Mouse (Mus musculus) stomach, embryonic 16.5 days (tissue): ENCODE measurements around the gene Svop. TPM values are rescaled to one million over a fixed set of nuclear protein-coding genes. Genes with fewer than 3 reads are reported as not detected.

ENCODE experiments used
- ATAC-seq: fragments of 200-750 bp; cut with Nextera tagmentation; 2 replicates; pipeline ENCODE4 v1.8.0; 2017; ENCODE audit warnings: moderate number of reproducible peaks, moderate TSS enrichment; ENCODE audit not compliant: insufficient read depth, low FRiP score
- H3K27ac ChIP-seq: fragments of 300-500 bp; sonication (generic); 2 replicates; pipeline ENCODE4 v1.5.1; 2014; ENCODE audit warnings: low read length
- H3K27me3 ChIP-seq: fragments of 300-500 bp; sonication (generic); 2 replicates; pipeline ENCODE4 v1.6.1; 2014; ENCODE audit warnings: low read length, control low read depth, mixed read lengths; ENCODE audit not compliant: control insufficient read depth, insufficient read depth
- H3K36me3 ChIP-seq: fragments of 300-500 bp; sonication (generic); 2 replicates; pipeline ENCODE4 v1.6.1; 2014; ENCODE audit warnings: low read length; ENCODE audit not compliant: control insufficient read depth, insufficient read depth
- H3K4me1 ChIP-seq: fragments of 300-500 bp; sonication (generic); 2 replicates; pipeline ENCODE4 v1.6.1; 2014; ENCODE audit warnings: low read length, control low read depth, mixed read lengths; ENCODE audit not compliant: control insufficient read depth, insufficient read depth
- H3K4me2 ChIP-seq: fragments of 300-500 bp; sonication (generic); 2 replicates; pipeline ENCODE4 v1.6.1; 2014; ENCODE audit warnings: low read depth, low read length, mixed read lengths
- H3K4me3 ChIP-seq: fragments of 300-500 bp; sonication (generic); replicated peaks from 2 replicates; pipeline ENCODE4 v1.5.1; 2014; ENCODE audit warnings: mild to moderate bottlenecking, low read length
- H3K9ac ChIP-seq: fragments of 300-500 bp; sonication (generic); 2 replicates; pipeline ENCODE4 v1.6.1; 2014; ENCODE audit warnings: low read length
- H3K9me3 ChIP-seq: fragments of 300-500 bp; sonication (generic); replicated peaks from 2 replicates; pipeline ENCODE4 v1.6.1; 2016; ENCODE audit warnings: low read length, control low read depth; ENCODE audit not compliant: control insufficient read depth
- WGBS: fragments of 180-500 bp; shearing (Covaris S2); extraction: QIAGEN DNeasy Blood & Tissue Kit; methylation state at CpG from one replicate; pipeline ENCODE4 v1.1.7; 2014; 5-methylcytosine and 5-hydroxymethylcytosine counted together
- polyA plus RNA-seq: library from polyadenylated mRNA; unstranded; fragments of >200 nt; fragmentation: Nextera tagmentation; extraction: Ambion mirVana; gene quantifications from 2 replicates; pipeline ENCODE4 v1.2.1, GENCODE M21; 2015

The Svop gene
- polyA plus RNA-seq, 1 experiment from 2014 or later: 1.8 TPM

DNA sequence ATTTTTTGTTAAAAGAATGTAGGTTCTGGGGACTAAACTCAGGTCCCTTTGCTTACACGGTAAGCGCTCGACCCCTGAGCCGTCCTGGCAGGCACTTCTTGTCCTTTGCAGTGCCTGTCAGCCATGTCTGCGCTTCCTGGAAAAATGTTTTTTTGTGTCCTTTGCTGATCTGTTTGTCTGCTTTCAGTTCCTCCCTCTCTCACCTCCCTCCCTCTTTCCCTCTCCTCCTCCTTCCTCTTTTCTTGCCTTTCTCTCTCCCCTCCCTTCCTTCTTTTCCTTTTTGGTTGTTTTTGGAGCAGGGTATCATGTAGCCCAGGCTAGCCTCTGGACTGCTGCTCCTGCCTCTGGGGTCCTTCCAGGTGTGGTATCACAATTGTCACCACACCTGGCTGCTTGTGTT lies 23.7 kb upstream of the Svop start:
- H3K9ac ChIP-seq: no peak overlapping the region

DNA sequence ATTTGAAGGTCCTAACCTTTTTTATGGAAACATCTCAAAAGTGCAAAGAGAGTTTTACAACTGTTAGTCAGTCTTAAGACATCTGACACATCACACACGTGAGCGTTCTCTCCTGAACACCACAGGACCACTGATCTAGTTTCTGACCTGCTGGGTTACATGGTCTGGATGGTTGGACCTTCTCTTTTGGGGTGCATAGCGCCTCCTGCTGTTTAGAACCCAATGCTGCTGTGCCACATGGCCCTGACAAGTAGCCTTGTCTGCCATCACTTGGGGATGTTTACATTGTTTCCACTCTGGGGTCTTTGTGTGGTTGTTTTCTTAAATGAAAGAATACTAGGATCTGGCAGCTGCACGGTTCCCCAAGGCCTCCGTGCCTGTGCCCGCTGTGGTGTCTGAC lies 22.0 kb upstream of the Svop start:
- H3K4me3 ChIP-seq: no peak overlapping the region
- no peaks in the 10 kb centered on the region for H3K9me3 ChIP-seq
- H3K4me2 ChIP-seq: no peak overlapping the region
- H3K4me1 ChIP-seq: no peaks in the 10 kb centered on the region
- no peak overlapping the region for H3K9ac ChIP-seq
- ATAC-seq: no peak
- H3K27ac ChIP-seq: no peak overlapping the region
- no peaks in the 10 kb centered on the region for H3K27me3 ChIP-seq
- WGBS: 86% methylated on average over 6 of the region's 6 CpGs
- peaks cover 13% of the 10 kb centered on the region for H3K36me3 ChIP-seq

More for the DNA sequence above, 23.7 kb upstream of the Svop start:
- Histone ChIP-seq H3K36me3 (no peaks in the 10 kb centered on the region), H3K27me3 (no peaks in the 10 kb centered on the region), H3K4me1 (no peaks in the 10 kb centered on the region), H3K9me3 (no peaks in the 10 kb centered on the region), H3K4me3 (no peak overlapping the region), H3K4me2 (no peak overlapping the region), H3K27ac (no peak overlapping the region)
- WGBS: 83% methylated on average over 5 of the region's 5 CpGs
- no peak for ATAC-seq

DNA sequence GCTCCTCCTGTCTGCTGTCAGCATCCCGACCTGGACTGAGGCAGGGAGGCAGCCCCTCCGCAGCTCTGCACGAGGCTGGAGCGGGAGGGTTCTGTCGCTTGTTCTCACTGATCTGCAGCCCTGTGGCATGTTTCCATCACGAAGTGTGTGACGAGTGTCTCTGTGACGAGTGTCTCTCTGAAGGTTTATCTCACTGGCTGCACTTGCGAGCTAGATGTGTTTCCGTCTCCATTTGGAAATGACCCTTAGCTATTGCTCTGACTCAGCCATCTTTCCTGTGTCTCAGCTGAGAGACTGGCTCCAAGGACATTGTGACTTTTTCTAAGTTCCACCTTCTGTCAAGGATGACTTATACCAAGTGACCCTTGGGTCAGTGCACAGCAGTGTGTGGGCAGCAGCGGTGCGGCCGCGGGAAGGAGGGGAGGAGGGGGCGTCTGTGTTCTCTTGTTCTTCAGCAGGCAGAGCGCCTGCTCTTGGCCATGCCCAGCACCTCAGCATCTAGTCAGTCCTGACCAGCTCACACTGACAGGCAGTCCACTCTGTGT lies 15.1 kb upstream of the Svop start:
- no peak overlapping the region for H3K9ac ChIP-seq
- H3K4me1 ChIP-seq: no peaks in the 10 kb centered on the region
- no peak overlapping the region for H3K27ac ChIP-seq
- ATAC-seq: no peak
- H3K27me3 ChIP-seq: no peaks in the 10 kb centered on the region
- peaks cover 18% of the 10 kb centered on the region for H3K36me3 ChIP-seq
- no peak overlapping the region for H3K4me3 ChIP-seq
- no peaks in the 10 kb centered on the region for H3K9me3 ChIP-seq
- no peak overlapping the region for H3K4me2 ChIP-seq
- WGBS: 75% methylated on average over 16 of the region's 16 CpGs

DNA sequence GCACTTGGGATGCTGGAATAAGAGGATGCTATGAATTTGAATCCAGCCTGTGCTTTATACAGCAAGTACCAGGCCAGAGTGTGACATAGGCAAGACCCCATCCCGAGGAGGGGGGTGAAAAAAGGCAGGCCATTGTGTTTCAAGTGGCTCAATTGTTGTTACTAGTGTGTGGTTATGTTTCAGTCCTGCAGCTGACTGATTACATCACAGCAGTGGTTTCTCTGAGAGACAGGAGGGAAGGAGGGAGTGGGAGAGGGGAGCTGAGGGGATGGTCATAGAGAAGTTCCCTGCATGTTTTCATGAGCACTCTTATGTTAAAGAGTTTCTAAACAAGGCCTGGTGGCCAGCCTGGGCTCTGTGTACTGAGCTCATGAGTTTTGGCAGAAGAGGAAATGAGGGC lies 11.4 kb upstream of the Svop start:
- Histone ChIP-seq H3K4me1 (peaks cover 10% of the 10 kb centered on the region), H3K9ac (no peak overlapping the region), H3K4me3 (no peak overlapping the region), H3K27ac (no peak overlapping the region), H3K27me3 (no peaks in the 10 kb centered on the region), H3K4me2 (no peak overlapping the region), H3K36me3 (no peaks in the 10 kb centered on the region; the same call in 1 of the 2 replicates), H3K9me3 (no peaks in the 10 kb centered on the region)
- no peak for ATAC-seq
- WGBS: 88% methylated on average over 1 of the region's 1 CpGs

DNA sequence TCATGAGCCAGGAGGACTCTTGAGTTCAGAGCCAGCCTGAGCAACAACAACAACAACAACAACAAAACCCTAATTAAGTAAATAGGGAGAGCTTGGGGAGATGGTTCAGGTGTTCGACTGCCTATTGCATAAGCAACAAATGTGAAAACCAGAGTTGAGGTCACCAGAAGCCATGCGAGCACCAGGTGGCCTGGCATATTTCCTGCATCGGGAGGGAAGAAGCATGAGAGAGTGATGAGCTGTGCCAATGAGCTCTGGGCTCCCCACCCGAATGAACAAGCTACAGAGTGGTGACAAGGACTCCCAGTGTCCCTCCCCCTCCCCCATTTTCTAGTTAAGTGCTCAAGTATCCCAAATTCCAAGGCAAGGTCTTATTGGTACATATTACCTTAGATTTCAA lies 10.5 kb upstream of the Svop start:
- 82% methylated on average over 4 of the region's 4 CpGs for WGBS

DNA sequence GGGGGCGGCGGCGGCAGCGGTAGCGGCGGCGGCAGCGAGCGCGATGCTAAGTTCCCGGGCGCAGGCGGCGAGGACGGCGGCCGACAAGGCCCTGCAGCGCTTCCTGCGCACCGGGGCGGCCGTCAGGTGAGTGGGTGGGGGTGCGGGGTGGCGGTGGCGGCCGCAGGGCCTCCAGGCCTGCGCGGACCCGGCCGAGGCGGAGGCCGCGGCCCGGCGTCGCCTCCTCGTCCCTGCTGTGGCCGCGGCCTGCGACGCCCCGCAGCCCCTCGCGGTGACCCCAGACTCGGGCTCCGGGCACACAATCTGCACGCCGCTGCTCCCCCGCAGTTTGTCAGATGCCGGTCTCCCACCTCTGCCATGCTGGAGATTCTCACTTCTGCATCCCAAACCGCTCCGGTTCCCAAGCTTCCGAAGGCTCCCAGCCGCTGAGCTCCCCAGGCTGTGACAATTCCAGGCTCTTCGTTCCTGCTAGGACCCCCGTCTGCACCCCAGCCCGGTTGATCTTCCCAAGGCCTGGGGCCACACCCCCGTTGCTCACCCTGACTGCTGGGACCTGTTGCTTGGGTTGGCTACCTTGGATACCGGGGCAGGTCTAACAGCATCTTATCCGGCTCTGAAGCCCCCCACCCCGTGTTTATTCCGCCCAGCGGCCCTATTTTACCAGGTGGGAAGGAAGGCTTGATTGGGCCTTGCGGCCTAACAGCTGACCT lies 9.2 kb upstream of the Svop start:
- peaks cover 10% of the 10 kb centered on the region for H3K4me1 ChIP-seq
- peak overlapping the region; percentile 94 for H3K4me3 ChIP-seq
- no peaks in the 10 kb centered on the region for H3K9me3 ChIP-seq
- 3% methylated on average over 64 of the region's 64 CpGs for WGBS
- H3K9ac ChIP-seq: peak overlapping the region; percentile 96
- H3K4me2 ChIP-seq: peak overlapping the region; percentile 96
- no peaks in the 10 kb centered on the region for H3K27me3 ChIP-seq
- no peaks in the 10 kb centered on the region for H3K36me3 ChIP-seq
- peak; percentile 63; the same call in 1 of the 2 replicates for ATAC-seq
- H3K27ac ChIP-seq: peak overlapping the region; percentile 50

More for the DNA sequence above, 10.5 kb upstream of the Svop start:
- Histone ChIP-seq H3K27ac (no peak overlapping the region), H3K9ac (no peak overlapping the region), H3K4me2 (no peak overlapping the region), H3K36me3 (no peaks in the 10 kb centered on the region), H3K27me3 (no peaks in the 10 kb centered on the region), H3K4me3 (no peak overlapping the region), H3K4me1 (peaks cover 10% of the 10 kb centered on the region), H3K9me3 (no peaks in the 10 kb centered on the region)
- ATAC-seq: no peak

DNA sequence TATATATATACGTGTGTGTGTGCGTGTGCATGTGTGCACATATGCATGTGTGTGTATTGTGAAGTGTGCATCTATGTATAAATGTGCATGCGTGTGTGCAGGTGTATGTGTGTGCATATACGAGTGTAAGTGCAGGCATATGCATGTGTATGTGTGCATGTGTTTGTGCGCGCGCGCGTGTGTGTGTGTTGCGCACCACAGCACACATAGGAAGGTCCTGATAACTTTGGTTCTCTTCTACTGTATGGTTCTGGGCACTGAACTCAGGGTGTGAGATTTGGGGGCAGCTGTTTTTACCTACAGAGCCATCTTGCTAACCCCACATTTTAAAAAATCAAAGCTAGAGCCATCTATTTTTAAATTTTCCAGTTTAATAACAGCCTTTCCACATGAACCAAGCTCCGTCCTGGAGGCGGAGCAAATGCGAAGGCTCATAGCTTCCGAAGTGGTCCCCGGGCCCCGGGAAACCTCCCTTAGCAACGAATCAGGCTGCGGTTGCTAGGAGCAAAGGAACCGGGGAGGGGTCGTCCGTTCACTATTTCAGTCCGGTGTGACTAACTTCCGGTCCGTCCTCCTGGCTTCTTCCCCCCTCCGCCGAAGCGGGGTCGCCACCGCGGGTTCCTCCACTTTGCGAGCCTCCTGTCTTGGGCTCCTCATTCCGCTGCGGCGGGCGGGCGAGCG lies 8.5 kb upstream of the Svop start:
- peak overlapping the region; percentile 96 for H3K9ac ChIP-seq
- ATAC-seq: peak; percentile 88
- peaks cover 10% of the 10 kb centered on the region for H3K4me1 ChIP-seq
- H3K9me3 ChIP-seq: no peaks in the 10 kb centered on the region
- peak overlapping the region; percentile 50 for H3K27ac ChIP-seq
- peak overlapping the region; percentile 96 for H3K4me2 ChIP-seq
- WGBS: 7% methylated on average over 37 of the region's 37 CpGs
- no peaks in the 10 kb centered on the region for H3K27me3 ChIP-seq
- no peaks in the 10 kb centered on the region for H3K36me3 ChIP-seq
- H3K4me3 ChIP-seq: peak overlapping the region; percentile 94

DNA sequence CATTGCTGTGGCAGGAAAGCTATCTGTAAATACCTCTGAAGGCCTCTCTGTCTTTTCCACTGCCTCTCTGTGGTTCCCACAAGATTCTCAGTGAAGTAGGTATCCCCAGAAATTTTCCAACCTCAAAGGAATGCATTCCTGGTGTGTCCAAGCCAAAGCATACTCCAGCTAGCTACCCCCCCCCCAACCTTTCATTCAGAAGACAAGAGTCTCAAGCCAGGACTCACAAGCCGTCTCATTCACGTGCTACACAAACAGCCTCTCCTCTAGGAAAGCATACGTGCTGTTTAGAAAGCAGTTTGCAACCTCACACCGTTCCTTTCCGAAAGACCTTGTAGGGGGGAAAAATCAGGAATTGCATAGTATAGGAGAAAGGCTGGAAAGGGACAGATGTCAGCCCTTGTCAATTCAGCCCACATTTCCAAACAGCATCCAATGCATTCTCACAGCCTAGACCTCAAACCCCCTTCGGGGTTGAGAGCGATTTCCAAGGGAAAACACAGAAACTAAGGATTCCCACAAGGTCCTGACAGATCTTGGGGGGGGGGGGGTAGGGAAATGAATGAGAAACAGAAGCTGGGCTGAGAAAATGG lies 853 bp downstream of the Svop start:
- ATAC-seq: no peak
- no peaks in the 10 kb centered on the region for H3K4me1 ChIP-seq
- no peaks in the 10 kb centered on the region for H3K27me3 ChIP-seq
- no peaks in the 10 kb centered on the region for H3K36me3 ChIP-seq
- no peak overlapping the region for H3K4me3 ChIP-seq
- no peaks in the 10 kb centered on the region for H3K9me3 ChIP-seq
- H3K4me2 ChIP-seq: no peak overlapping the region
- no peak overlapping the region for H3K27ac ChIP-seq
- WGBS: 27% methylated on average over 7 of the region's 7 CpGs
- no peak overlapping the region for H3K9ac ChIP-seq

DNA sequence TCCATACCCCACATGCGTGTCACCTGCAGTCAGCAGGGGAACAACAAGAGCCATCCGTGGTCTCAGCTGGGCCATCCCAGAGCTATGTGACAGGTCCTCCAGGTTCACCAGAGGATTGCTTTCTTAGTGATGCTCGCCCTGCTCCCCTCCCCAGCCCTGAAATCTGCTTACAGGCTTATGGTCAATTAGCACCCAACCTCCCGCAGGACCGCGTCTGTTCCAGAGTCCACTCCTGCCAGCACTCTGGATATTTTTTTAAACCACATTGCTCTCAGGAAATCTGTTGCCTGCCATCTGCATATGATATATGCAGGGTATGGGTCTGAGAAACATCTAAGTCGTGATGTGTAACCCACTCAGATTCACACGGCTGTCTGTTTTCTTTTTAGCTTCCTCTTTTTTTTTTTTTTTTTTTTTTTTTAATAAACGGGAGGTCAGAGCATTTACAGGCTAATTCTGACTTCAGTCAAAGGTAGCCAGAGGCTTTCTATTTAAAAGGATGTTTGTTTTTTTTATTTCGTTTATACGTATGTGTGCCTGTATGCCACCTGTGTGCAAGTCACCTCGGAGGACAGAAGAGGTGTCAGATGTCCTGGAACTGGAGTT lies 3.4 kb downstream of the Svop start:
- no peak overlapping the region for H3K9ac ChIP-seq
- no peaks in the 10 kb centered on the region for H3K27me3 ChIP-seq
- H3K27ac ChIP-seq: no peak overlapping the region
- H3K36me3 ChIP-seq: no peaks in the 10 kb centered on the region
- H3K9me3 ChIP-seq: no peaks in the 10 kb centered on the region
- no peaks in the 10 kb centered on the region for H3K4me1 ChIP-seq
- ATAC-seq: no peak
- no peak overlapping the region for H3K4me3 ChIP-seq
- 66% methylated on average over 12 of the region's 12 CpGs for WGBS
- no peak overlapping the region for H3K4me2 ChIP-seq
